Mouse (Mus musculus) adipocyte (in vitro differentiated cells): ENCODE data around the gene Mkrn2os.
"Not testable (repeated sequence)": the region's sequence is repeated elsewhere in the genome, so short reads cannot be mapped to it uniquely, and the experiment has no call there.

Source experiments
- DNase-seq: peaks from one replicate; pipeline ENCODE4 v3.0.0-alpha.2; 2016; ENCODE audit warnings: low spot score

The Mkrn2os gene

GRCm38 (mm10) chr6:115592458-115592857, at the start of gene Mkrn2os:
TSS of gene Mkrn2os (minus strand) at chr6:115592576.
- no peak for DNase-seq

DNA sequence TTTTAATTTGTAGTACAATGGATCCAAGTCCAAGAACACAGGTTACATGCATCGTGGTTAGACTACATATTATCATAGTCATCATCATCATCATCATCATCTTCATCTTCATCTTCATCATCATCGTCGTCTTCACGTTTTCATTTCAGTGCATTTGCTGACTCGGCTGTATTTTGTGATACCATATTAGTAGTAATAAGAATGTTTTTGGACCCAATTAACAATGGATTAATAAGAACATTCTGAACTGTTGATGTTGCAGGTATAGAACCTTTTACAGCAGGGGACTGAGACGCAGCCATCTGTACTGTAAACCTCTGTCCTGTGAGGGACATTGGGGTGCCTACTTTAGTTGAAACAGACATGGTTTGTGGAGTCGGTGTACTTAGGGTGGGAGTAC, 45.8 kb upstream of the Mkrn2os start:
- not testable (repeated sequence) for DNase-seq

- DNase-seq, result no peak
These were observed 41.6 kb upstream of the Mkrn2os start for GRCm38 (mm10) chr6:115634015-115634414.

- DNase-seq, result peak; percentile 59
These were observed 38.9 kb upstream of the Mkrn2os start for GRCm38 (mm10) chr6:115631056-115631795.

DNA sequence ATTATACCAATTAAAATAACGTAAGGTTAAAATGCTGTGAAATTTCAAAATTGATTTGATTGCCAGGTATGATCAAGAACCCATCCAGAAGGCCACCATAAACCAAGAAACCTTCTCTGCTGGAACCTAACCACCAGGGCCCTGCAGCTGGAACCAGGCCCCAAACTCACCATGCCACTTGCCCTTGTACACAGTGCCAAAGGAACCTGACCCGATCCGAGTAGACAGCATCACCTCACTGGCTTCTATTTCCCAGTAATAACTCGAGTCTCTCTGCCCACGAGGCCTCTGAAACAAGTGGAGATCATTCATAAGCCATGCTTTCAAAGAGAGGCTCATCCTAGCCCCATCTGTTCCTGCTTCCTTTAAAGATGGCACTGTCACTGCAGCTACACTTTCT, 33.7 kb upstream of the Mkrn2os start:
- DNase-seq, result no peak

DNA sequence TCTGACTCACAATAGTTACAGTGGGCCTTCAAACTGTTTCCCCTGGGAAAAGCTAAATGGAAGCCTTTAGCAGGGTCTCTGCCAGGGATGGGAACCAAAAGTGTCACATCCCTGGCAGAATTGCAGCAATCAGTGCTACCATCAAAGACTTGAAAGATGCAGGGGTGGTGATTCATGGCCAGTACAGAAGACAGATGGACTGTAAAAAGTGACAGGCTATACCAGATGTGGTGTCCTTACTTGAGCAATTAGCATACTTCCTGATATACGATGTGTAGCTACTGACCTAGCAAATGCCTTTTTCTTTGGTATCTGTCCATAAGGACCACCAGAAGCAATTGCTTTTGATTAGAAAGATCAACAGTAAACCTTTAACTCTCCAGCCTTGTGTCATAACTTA, 28.6 kb upstream of the Mkrn2os start:
- no peak for DNase-seq

DNA sequence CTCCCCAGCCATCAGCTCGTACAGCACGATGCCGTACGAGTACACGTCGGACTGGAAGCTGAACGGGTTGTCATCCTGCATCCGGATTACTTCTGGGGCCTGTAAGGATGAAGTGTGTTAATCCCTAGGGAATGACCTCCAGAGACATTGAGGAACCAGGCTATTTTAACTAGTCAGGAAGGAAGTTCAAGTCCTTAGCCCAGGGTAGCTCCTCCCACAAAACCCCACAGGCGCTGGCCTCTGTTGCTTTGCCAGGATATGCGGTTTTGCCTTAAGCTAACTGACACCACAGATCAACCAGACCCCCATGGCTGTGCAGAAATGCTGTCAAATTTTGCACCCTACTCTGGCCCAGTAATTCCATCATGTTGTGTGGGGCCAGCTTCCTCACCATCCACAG, 27.4 kb upstream of the Mkrn2os start:
- DNase-seq, result no peak

DNA sequence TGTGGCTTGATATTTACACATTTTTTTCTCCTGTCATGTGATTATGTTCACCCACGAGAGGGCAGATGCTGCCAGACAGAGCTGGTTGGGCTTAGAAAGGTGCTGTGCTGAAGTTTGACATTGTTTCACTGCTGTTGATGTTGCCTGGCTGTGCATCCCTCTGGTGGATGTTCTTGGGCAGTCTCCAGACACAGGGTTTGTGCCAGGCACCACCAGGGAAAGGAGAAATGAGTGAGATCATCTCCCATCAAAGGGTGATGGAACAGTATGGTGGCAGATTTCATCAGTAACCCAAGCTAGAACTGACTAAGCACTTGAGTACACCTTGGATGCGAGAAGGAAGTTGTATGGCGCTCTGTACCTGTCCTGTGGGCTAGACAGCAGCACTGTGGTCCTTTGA, 23.6 kb upstream of the Mkrn2os start:
- DNase-seq, result peak; percentile 34

DNA sequence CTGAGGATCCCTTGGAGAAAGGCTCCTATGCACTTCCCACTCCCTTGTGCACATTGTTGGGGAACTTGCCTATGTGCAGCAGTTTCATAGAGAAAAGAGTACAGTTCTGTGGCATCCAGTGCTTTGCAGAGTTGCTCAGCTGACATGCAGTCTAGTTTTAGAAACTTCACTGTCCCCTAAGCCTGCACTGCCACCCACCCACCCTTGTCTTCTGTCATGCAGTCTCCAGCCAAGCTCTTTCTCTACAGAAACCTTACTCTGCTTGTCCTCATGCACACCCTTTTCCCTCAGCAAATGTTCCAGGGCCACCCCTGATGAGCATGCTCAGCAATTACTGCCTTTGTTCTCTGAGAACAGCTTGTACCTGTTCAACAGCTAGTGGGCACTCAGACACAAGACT, 21.4 kb upstream of the Mkrn2os start:
- no peak for DNase-seq

- no peak for DNase-seq
These were observed 17.9 kb upstream of the Mkrn2os start for GRCm38 (mm10) chr6:115610301-115610700.

GRCm38 (mm10) chr6:115609121-115609520, 16.7 kb upstream of the Mkrn2os start:
- no peak for DNase-seq

DNA sequence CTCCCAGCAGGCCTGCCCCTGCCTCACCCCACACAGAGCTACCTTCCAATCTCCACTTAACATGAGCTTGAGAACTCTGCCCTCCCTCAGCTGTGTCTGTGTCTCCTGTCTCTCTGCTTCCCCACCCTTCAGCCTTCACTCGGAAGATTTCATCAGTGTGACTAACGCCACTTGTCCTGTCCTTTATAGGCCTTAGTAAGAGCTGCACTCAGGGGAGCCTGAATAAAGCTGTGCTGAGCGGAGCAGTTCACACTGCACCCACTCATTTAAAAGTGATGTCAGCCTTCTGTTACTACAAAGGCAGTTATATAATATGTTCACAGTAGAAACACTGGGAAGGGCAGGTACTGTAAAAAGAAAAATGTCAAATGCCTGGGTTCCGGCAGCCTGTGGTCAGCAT, 15.1 kb upstream of the Mkrn2os start:
- DNase-seq, result no peak

GRCm38 (mm10) chr6:115606461-115606860, 14.1 kb upstream of the Mkrn2os start:
- DNase-seq, result no peak

DNA sequence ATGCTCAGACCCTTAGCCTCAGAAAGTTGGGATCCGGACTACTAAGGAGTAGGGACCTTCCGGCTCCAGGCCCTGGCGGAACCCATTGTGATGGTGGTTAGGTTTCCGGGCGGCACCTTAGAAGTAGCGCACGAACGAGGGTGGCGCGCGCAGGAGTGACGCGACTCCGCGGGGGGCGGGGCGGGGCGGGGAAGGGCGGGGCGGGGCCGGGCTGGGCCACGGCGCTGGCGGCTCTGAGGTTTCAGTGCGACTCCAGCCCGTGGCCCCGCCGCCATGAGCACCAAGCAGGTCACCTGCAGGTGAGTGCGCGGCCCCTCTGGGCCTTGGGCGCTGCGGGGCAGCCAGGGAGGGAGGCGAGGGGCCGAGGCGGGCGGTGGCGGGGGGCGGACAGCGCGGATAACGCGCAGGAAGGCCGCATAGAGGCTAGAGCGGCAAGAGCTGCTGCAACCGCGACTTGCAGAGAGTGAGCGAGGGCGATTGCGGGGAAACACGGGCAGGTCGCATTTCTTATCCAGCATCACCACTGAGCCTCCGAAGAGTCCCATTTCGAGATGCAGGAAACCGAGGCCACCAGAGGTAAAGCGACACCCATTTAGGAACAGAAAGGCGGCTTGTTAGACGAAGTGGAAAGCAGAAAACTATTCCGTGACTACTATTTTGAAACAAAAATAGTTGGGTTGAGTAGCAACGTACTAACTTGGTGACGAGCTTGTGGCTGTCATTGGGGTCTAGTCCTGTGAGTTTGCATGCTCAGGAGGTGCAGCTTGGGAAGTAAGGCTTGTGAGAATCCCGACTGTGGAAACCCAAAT, 9.5 kb upstream of the Mkrn2os start, which contains the start of gene Mkrn2:
Mkrn2 (plus strand) TSS at position 188 of the 809 bp plus-strand sequence.
- DNase-seq, result peak; percentile 91

GRCm38 (mm10) chr6:115601322-115601714, 8.9 kb upstream of the Mkrn2os start:
- peak; percentile 20 for DNase-seq

- no peak for DNase-seq
These were observed 3.3 kb upstream of the Mkrn2os start for GRCm38 (mm10) chr6:115595667-115596066.

- no peak for DNase-seq
These were observed 2.1 kb upstream of the Mkrn2os start for GRCm38 (mm10) chr6:115594463-115594862.

DNA sequence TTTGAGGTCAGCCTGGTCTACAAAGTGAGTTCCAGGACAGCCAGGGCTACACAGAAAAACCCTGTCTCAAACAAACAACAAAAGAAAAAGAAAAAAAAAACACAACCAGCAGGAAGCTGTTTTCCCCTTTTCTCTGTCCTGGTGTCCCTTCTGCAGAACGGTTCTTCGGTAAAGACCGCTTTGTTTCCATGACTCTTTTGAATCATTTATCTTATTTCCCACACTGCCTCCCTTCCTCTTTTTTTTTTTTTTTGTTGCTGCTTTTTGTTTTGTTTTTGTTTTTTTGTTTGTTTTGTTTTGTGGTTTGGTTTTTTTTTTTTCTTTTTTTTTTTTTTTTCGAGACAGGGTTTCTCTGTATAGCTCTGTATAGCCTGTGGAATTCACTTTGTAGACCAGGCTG, 876 bp upstream of the Mkrn2os start:
- no peak for DNase-seq

DNA sequence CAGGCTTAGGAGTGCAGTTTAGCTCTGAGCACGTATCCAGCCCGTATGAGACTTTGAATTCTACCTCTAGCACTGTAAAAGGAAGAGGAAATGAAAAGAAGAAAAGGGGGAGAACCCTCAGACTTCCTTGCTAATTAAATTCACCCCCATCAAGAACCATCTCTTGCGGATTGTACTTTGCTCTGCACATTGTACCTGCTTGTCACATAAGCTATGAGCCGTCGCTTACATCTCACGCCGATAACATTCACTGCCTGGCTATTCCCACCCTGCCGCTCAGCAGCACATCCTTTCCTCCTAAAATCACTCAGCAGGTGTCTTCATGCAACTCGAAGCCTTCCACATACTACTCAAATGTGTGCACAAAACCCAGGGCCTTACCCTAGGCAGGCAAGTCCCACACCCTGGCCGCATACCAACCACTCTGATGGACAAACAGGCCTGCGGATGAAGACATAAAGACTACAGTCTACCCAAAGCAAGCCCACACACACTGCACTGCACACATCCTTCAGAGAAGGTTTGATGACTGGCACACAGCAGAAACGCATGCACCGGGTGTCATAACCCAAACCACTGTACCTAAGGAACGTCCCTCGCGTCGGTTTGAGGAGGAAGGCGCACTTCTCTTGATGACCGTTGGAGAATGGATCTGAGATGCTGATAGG, 550 bp downstream of the Mkrn2os start:
- no peak for DNase-seq

- no peak for DNase-seq
These were observed 6.1 kb downstream of the Mkrn2os start for GRCm38 (mm10) chr6:115586321-115586720.

DNA sequence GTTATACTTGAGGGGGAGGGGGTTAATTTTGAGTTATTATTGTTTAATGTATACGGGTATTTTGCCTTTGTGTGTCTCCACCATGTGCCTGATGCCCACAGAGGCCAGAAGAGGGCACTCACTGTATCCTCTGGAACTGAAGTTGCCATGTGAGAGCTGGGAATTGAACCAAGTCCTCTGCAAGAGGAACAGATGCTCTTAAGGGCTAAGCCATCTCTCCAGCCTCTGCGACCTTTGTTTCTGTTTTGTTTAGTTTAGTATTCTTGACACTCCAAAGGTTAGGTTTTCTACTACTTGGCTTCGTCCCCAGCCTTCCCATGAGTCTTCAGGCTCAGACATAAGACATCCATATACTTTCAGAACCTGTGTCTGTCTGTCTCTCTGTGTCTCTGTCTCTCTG, 8.2 kb downstream of the Mkrn2os start:
- DNase-seq, result peak; percentile 71

GRCm38 (mm10) chr6:115583430-115584125, 8.8 kb downstream of the Mkrn2os start:
- DNase-seq, result no peak
